Comparison of ENCODE assay signal across 23 mouse cellular contexts in the genomic region with DNA sequence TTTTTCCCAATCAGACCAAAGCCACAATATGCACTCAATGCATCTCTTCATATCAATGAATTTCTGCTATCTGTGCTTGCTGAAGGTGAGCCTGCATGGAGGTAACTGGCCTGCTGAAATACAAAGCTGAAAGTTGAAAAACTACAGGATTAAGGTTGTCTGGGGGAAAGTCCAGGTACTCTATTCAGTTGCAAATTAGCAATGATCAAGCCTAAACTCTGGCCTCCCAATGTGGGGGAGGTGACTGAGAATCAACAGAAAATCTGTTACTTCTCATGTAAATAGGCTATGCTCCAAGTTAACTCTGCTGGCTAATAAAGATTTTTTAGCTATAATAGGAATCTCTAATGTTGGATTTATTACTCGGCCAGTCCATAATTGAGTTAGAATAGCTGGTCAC.
"Had no signal": no experiment of that assay in that cellular context is flagged by ENCODE, and none has a peak within 500 bp of the region (broad histone marks: within the 10 kb centered on the region; RNA-seq: fewer than 3 reads in every experiment).

No protein-coding gene starts in this region.

- H3K27me3 ChIP-seq: heart, embryonic 12.5 days; hindbrain, embryonic 12.5 days; limb, embryonic 13.5 days; limb, embryonic 15.5 days; liver, embryonic 12.5 days had no signal

- DNase-seq: gastrocnemius, adult 2 months; gastrocnemius, postnatal 10 days; gastrocnemius, postnatal 25 days; heart, adult 18-20 months; heart, postnatal 10 days; heart, postnatal 4 days; kidney, adult 11 months; kidney, adult 2 months; kidney, postnatal 10 days; kidney, postnatal 25 days; layer of hippocampus, adult 9-11 months; layer of hippocampus, postnatal 36 days; left cerebral cortex, postnatal 4 days had no signal

- H3K27ac ChIP-seq: gastrocnemius, adult 2 months; heart, embryonic 10.5 days; hindbrain, embryonic 10.5 days; hindbrain, embryonic 12.5 days; hindbrain, embryonic 14.5 days; hindbrain, postnatal 0 days; limb, embryonic 13.5 days; limb, embryonic 15.5 days; liver, embryonic 12.5 days; liver, embryonic 14.5 days had no signal

- H3K4me1 ChIP-seq: heart, embryonic 10.5 days; heart, embryonic 12.5 days; hindbrain, embryonic 10.5 days; hindbrain, embryonic 12.5 days; limb, embryonic 13.5 days; limb, embryonic 15.5 days; liver, embryonic 12.5 days had no signal

- H3K9ac ChIP-seq: heart, embryonic 12.5 days; hindbrain, embryonic 12.5 days; hindbrain, embryonic 14.5 days; limb, embryonic 13.5 days; limb, embryonic 15.5 days; liver, embryonic 12.5 days; liver, embryonic 14.5 days had no signal

- H3K4me3 ChIP-seq: gastrocnemius, adult 2 months; heart, embryonic 10.5 days; heart, embryonic 12.5 days; hindbrain, embryonic 10.5 days; hindbrain, embryonic 12.5 days; limb, embryonic 13.5 days; limb, embryonic 15.5 days; liver, embryonic 12.5 days had no signal

- H3K9me3 ChIP-seq: heart, embryonic 10.5 days; heart, embryonic 12.5 days; hindbrain, embryonic 10.5 days; hindbrain, embryonic 12.5 days; limb, embryonic 13.5 days; limb, embryonic 15.5 days; liver, embryonic 12.5 days had no signal

- H3K36me3 ChIP-seq: heart, embryonic 10.5 days; heart, embryonic 12.5 days; hindbrain, embryonic 10.5 days; hindbrain, embryonic 12.5 days; limb, embryonic 13.5 days; limb, embryonic 15.5 days; liver, embryonic 12.5 days had no signal
